Mouse (Mus musculus) hindbrain, embryonic 14.5 days (tissue): ENCODE measurements around the gene Errfi1. TPM values are rescaled to one million over a fixed set of nuclear protein-coding genes. Genes with fewer than 3 reads are reported as not detected.

Experiments
- ATAC-seq: fragments of 200-750 bp; cut with Nextera tagmentation; 2 replicates; pipeline ENCODE4 v1.8.0; 2017; ENCODE audit warnings: moderate number of reproducible peaks, mild to moderate bottlenecking, moderate TSS enrichment, moderate library complexity; ENCODE audit not compliant: low FRiP score
- DNase-seq: peaks from one replicate; pipeline ENCODE4 v3.0.0-alpha.2; 2015; ENCODE audit warnings: low spot score
- H3K27ac ChIP-seq: fragments of 300-500 bp; sonication (generic); 2 replicates; pipeline ENCODE4 v1.5.1; 2014; ENCODE audit warnings: mild to moderate bottlenecking, moderate library complexity
- H3K27me3 ChIP-seq: fragments of 300-500 bp; sonication (generic); 2 replicates; pipeline ENCODE4 v1.6.1; 2014; ENCODE audit warnings: mild to moderate bottlenecking, low read length, mixed read lengths; ENCODE audit not compliant: control insufficient read depth, insufficient read depth
- H3K36me3 ChIP-seq: fragments of 300-500 bp; sonication (generic); replicated peaks from 2 replicates; pipeline ENCODE4 v1.6.1; 2014; ENCODE audit not compliant: control insufficient read depth, insufficient read depth
- H3K4me1 ChIP-seq: fragments of 300-500 bp; sonication (generic); replicated peaks from 2 replicates; pipeline ENCODE4 v1.6.1; 2014; ENCODE audit warnings: antibody characterized with exemption, low read length, mixed read lengths; ENCODE audit not compliant: control insufficient read depth, insufficient read depth
- H3K4me2 ChIP-seq: fragments of 300-500 bp; sonication (generic); replicated peaks from 2 replicates; pipeline ENCODE4 v1.6.1; 2014; ENCODE audit warnings: mild to moderate bottlenecking, moderate library complexity
- H3K4me3 ChIP-seq: fragments of 300-500 bp; sonication (generic); replicated peaks from 2 replicates; pipeline ENCODE4 v1.5.1; 2014; ENCODE audit warnings: mild to moderate bottlenecking, low read length
- H3K9ac ChIP-seq: fragments of 300-500 bp; sonication (generic); 2 replicates; pipeline ENCODE4 v1.6.1; 2014
- H3K9me3 ChIP-seq: fragments of 300-500 bp; sonication (generic); 2 replicates; pipeline ENCODE4 v1.6.1; 2016; ENCODE audit warnings: low read length; ENCODE audit not compliant: control insufficient read depth
- WGBS: fragments of 180-500 bp; shearing (Covaris S2); extraction: QIAGEN DNeasy Blood & Tissue Kit; methylation state at CpG from one replicate; pipeline ENCODE4 v1.1.7; 2014; 5-methylcytosine and 5-hydroxymethylcytosine counted together
- polyA plus RNA-seq: library from polyadenylated mRNA; unstranded; fragments of >200 nt; fragmentation: Nextera tagmentation; extraction: Ambion mirVana; gene quantifications from 2 replicates; pipeline ENCODE4 v1.2.1, GENCODE M21; 2014

The Errfi1 gene
- polyA plus RNA-seq, 1 experiment from 2014 or later = 39.6 TPM

GRCm38 (mm10) chr4:150860526-150860925, 6.8 kb downstream of the Errfi1 start:
- Histone ChIP-seq H3K27me3 (no peaks in the 10 kb centered on the region), H3K9ac (no peak overlapping the region), H3K4me1 (peaks cover 13% of the 10 kb centered on the region), H3K4me2 (no peak overlapping the region), H3K36me3 (peaks cover 3% of the 10 kb centered on the region; the same call in 1 of the 2 replicates), H3K27ac (no peak overlapping the region), H3K9me3 (no peaks in the 10 kb centered on the region), H3K4me3 (no peak overlapping the region)
- 83% methylated on average over 4 of the region's 4 CpGs for WGBS
- ATAC-seq (no peak), DNase-seq (no peak)

- H3K4me1 ChIP-seq = peaks cover 10% of the 10 kb centered on the region
- H3K4me2 ChIP-seq = no peak overlapping the region
- WGBS = 76% methylated on average over 2 of the region's 2 CpGs
- peaks cover 9% of the 10 kb centered on the region for H3K36me3 ChIP-seq
- no peak overlapping the region for H3K4me3 ChIP-seq
- no peaks in the 10 kb centered on the region for H3K27me3 ChIP-seq
- H3K9ac ChIP-seq = no peak overlapping the region
- no peak overlapping the region for H3K27ac ChIP-seq
- no peak for ATAC-seq
- H3K9me3 ChIP-seq = no peaks in the 10 kb centered on the region
- no peak for DNase-seq
These were observed 7.4 kb downstream of the Errfi1 start for GRCm38 (mm10) chr4:150861161-150861560.

- Histone ChIP-seq H3K27ac (no peak overlapping the region), H3K9me3 (no peaks in the 10 kb centered on the region), H3K4me1 (no peaks in the 10 kb centered on the region), H3K27me3 (no peaks in the 10 kb centered on the region), H3K36me3 (peaks cover 26% of the 10 kb centered on the region), H3K4me2 (no peak overlapping the region), H3K9ac (no peak overlapping the region), H3K4me3 (no peak overlapping the region)
- 54% methylated on average over 8 of the region's 8 CpGs for WGBS
- ATAC-seq = no peak
- no peak for DNase-seq
These were observed 9.1 kb downstream of the Errfi1 start for GRCm38 (mm10) chr4:150862626-150863375.

GRCm38 (mm10) chr4:150865371-150865770, 11.7 kb downstream of the Errfi1 start:
- Histone ChIP-seq H3K4me3 (no peak overlapping the region), H3K27me3 (no peaks in the 10 kb centered on the region), H3K9ac (no peak overlapping the region), H3K9me3 (no peaks in the 10 kb centered on the region), H3K36me3 (peaks cover 39% of the 10 kb centered on the region), H3K27ac (no peak overlapping the region), H3K4me1 (no peaks in the 10 kb centered on the region), H3K4me2 (no peak overlapping the region)
- ATAC-seq (no peak), DNase-seq (peak; percentile 73)

GRCm38 (mm10) chr4:150866069-150866468, 12.3 kb downstream of the Errfi1 start:
- no peaks in the 10 kb centered on the region for H3K9me3 ChIP-seq
- H3K36me3 ChIP-seq = peaks cover 39% of the 10 kb centered on the region
- ATAC-seq (no peak), DNase-seq (no peak)
- no peak overlapping the region for H3K27ac ChIP-seq
- H3K4me2 ChIP-seq = no peak overlapping the region
- no peaks in the 10 kb centered on the region for H3K27me3 ChIP-seq
- peaks cover 2% of the 10 kb centered on the region for H3K4me1 ChIP-seq
- H3K9ac ChIP-seq = no peak overlapping the region
- 90% methylated on average over 11 of the region's 11 CpGs for WGBS
- H3K4me3 ChIP-seq = no peak overlapping the region

GRCm38 (mm10) chr4:150866494-150866893, 12.8 kb downstream of the Errfi1 start:
- no peaks in the 10 kb centered on the region for H3K27me3 ChIP-seq
- no peak overlapping the region for H3K4me2 ChIP-seq
- DNase-seq = no peak
- H3K27ac ChIP-seq = no peak overlapping the region
- no peak overlapping the region for H3K9ac ChIP-seq
- 95% methylated on average over 12 of the region's 12 CpGs for WGBS
- H3K4me3 ChIP-seq = no peak overlapping the region
- H3K4me1 ChIP-seq = peaks cover 7% of the 10 kb centered on the region
- ATAC-seq = no peak
- H3K9me3 ChIP-seq = no peaks in the 10 kb centered on the region
- peaks cover 39% of the 10 kb centered on the region for H3K36me3 ChIP-seq

GRCm38 (mm10) chr4:150868161-150868560, 14.4 kb downstream of the Errfi1 start:
- H3K27ac ChIP-seq = no peak overlapping the region
- no peak overlapping the region for H3K9ac ChIP-seq
- H3K27me3 ChIP-seq = no peaks in the 10 kb centered on the region
- peaks cover 16% of the 10 kb centered on the region for H3K4me1 ChIP-seq
- no peak overlapping the region for H3K4me2 ChIP-seq
- DNase-seq (no peak), ATAC-seq (no peak)
- no peak overlapping the region for H3K4me3 ChIP-seq
- WGBS = 86% methylated on average over 6 of the region's 6 CpGs
- H3K36me3 ChIP-seq = peaks cover 39% of the 10 kb centered on the region
- H3K9me3 ChIP-seq = no peaks in the 10 kb centered on the region

GRCm38 (mm10) chr4:150868859-150869258, 15.1 kb downstream of the Errfi1 start:
- Histone ChIP-seq H3K4me2 (no peak overlapping the region), H3K36me3 (peaks cover 39% of the 10 kb centered on the region), H3K9ac (no peak overlapping the region), H3K9me3 (no peaks in the 10 kb centered on the region), H3K4me1 (peaks cover 16% of the 10 kb centered on the region), H3K4me3 (no peak overlapping the region), H3K27me3 (no peaks in the 10 kb centered on the region), H3K27ac (no peak overlapping the region)
- DNase-seq = no peak
- ATAC-seq = no peak
- WGBS = 92% methylated on average over 2 of the region's 2 CpGs

- WGBS = 75% methylated on average over 17 of the region's 17 CpGs
- H3K4me3 ChIP-seq = no peak overlapping the region
- H3K4me1 ChIP-seq = peaks cover 16% of the 10 kb centered on the region
- H3K9me3 ChIP-seq = no peaks in the 10 kb centered on the region
- no peak overlapping the region for H3K9ac ChIP-seq
- H3K27ac ChIP-seq = no peak overlapping the region
- DNase-seq (no peak), ATAC-seq (no peak)
- peaks cover 39% of the 10 kb centered on the region for H3K36me3 ChIP-seq
- H3K4me2 ChIP-seq = no peak overlapping the region
- H3K27me3 ChIP-seq = no peaks in the 10 kb centered on the region
These were observed 15.8 kb downstream of the Errfi1 start for GRCm38 (mm10) chr4:150869276-150870197.
